Mouse (Mus musculus) heart, adult 2 months (tissue): ENCODE results near the gene Lhfpl2.

ENCODE experiments used
- CTCF ChIP-seq: fragments of 200-600 bp; IDR thresholded peaks from 2 replicates; pipeline ENCODE4 v1.8.1; 2022; ENCODE audit warnings: antibody characterized with exemption, mild to moderate bottlenecking, moderate library complexity
- EP300 ChIP-seq: fragments of 200-500 bp; IDR thresholded peaks from 2 replicates; pipeline ENCODE4 v1.6.1; 2011; ENCODE audit warnings: low read depth, low read length, control low read depth; ENCODE audit not compliant: insufficient read depth
- POLR2A ChIP-seq: fragments of 200-500 bp; IDR thresholded peaks from 2 replicates; pipeline ENCODE4 v1.6.1; 2011; ENCODE audit warnings: mild to moderate bottlenecking, low read depth, low read length, control low read depth; ENCODE audit not compliant: insufficient read depth

- TF ChIP-seq POLR2A (no peak), CTCF (no peak), EP300 (no peak)
These were observed 7.9 kb downstream of the Lhfpl2 start for GRCm38 (mm10) chr13:94065276-94066050.
